Mouse (Mus musculus): ENCODE data around the gene Ccdc126. TPM values are rescaled to one million over a fixed set of nuclear protein-coding genes. Genes with fewer than 3 reads are reported as not detected.

Gene Ccdc126
- polyA plus RNA-seq, 1 experiment from 2014 or later = 11.9 TPM

GRCm38 (mm10) chr6:49367159-49368054 lies 48.3 kb downstream of the Ccdc126 start, which contains the start of gene Fam221a:
TSS of gene Fam221a (plus strand) at chr6:49367739.
- Histone ChIP-seq H3K27ac (ENCODE audit: low read depth, low read length) (peak within 1 kb of the TSS; percentile 8; the same call in 1 of the 2 replicates), H3K36me3 (ENCODE audit: control insufficient read depth, insufficient read depth, low read length) (no peaks in the 10 kb centered on the region), H3K4me1 (ENCODE audit: control insufficient read depth, insufficient read depth, low read length) (no peaks in the 10 kb centered on the region), H3K9ac (ENCODE audit: low read depth, low read length) (peak within 1 kb of the TSS; percentile 57), H3K27me3 (ENCODE audit: control insufficient read depth, insufficient read depth, low read length) (no peaks in the 10 kb centered on the region), H3K4me2 (replicated peaks; ENCODE audit: low read depth, low read length) (peak within 1 kb of the TSS; percentile 80), H3K9me3 (ENCODE audit: control insufficient read depth, low read length) (no peaks in the 10 kb centered on the region), H3K4me3 (ENCODE audit: low read length) (peak within 1 kb of the TSS; percentile 55)
- peak; percentile 98 for ATAC-seq (ENCODE audit: low FRiP score, low TSS enrichment)
- 5% methylated on average over 47 of the region's 49 CpGs for WGBS

- Histone ChIP-seq H3K4me1 (ENCODE audit: control insufficient read depth, insufficient read depth, low read length) (no peaks in the 10 kb centered on the region), H3K27me3 (ENCODE audit: control insufficient read depth, insufficient read depth, low read length) (no peaks in the 10 kb centered on the region), H3K9ac (ENCODE audit: low read depth, low read length) (peak overlapping the region; percentile 57; the same call in 1 of the 2 replicates), H3K4me2 (replicated peaks; ENCODE audit: low read depth, low read length) (peak overlapping the region; percentile 80), H3K27ac (ENCODE audit: low read depth, low read length) (no peak overlapping the region), H3K4me3 (ENCODE audit: low read length) (peak overlapping the region; percentile 55), H3K9me3 (ENCODE audit: control insufficient read depth, low read length) (no peaks in the 10 kb centered on the region), H3K36me3 (ENCODE audit: control insufficient read depth, insufficient read depth, low read length) (no peaks in the 10 kb centered on the region)
- ATAC-seq (ENCODE audit: low FRiP score, low TSS enrichment) = no peak
- WGBS = 40% methylated on average over 3 of the region's 3 CpGs
Measured at GRCm38 (mm10) chr6:49368212-49368611, 49.1 kb downstream of the Ccdc126 start.

DNA sequence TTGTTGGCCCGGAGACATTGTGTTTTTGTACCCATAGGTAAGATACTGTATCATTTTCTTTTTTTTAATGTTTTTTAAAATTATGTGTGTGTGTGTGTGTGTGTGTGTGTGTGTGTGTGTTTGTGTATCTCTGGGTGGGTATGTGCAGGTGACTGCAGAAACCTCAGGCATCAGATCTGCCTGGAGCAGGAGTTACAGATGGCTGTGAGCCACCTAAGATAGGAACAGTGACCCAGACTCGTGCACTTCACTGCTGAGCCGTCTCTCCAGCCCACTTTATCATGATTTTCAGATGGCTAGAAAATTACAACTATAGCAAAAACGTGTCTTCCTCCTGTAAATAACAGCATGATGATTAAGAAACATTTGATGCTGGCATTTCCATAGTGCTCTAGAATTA lies 53.6 kb downstream of the Ccdc126 start:
- 83% methylated on average over 4 of the region's 4 CpGs for WGBS
- Histone ChIP-seq H3K4me2 (replicated peaks; ENCODE audit: low read depth, low read length) (no peak overlapping the region), H3K9ac (ENCODE audit: low read depth, low read length) (no peak overlapping the region), H3K9me3 (ENCODE audit: control insufficient read depth, low read length) (no peaks in the 10 kb centered on the region), H3K36me3 (ENCODE audit: control insufficient read depth, insufficient read depth, low read length) (no peaks in the 10 kb centered on the region), H3K27ac (ENCODE audit: low read depth, low read length) (no peak overlapping the region), H3K4me1 (ENCODE audit: control insufficient read depth, insufficient read depth, low read length) (no peaks in the 10 kb centered on the region), H3K27me3 (ENCODE audit: control insufficient read depth, insufficient read depth, low read length) (no peaks in the 10 kb centered on the region), H3K4me3 (ENCODE audit: low read length) (no peak overlapping the region)
- ATAC-seq (ENCODE audit: low FRiP score, low TSS enrichment) = no peak

DNA sequence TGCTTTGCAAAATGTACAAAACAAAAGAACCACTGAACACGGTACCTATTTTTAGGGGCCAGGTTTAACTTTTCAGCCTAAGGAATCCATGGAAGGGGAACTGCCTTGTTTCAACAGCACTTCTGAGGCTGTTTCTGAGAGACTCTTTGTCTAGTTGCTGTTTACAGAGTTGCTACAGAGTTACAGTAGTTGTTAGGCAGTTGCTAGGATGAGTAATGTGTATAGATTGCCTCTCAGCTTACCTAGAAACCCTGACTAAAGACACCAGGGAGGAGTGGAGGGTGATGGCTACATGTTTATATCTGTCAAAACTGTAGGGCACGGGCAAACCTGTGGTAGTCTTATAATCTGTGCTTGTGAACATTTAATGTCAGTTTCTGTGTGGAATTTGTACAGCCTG lies 54.9 kb downstream of the Ccdc126 start:
- WGBS = 86% methylated on average over 2 of the region's 2 CpGs
- no peak for ATAC-seq (ENCODE audit: low FRiP score, low TSS enrichment)
- Histone ChIP-seq H3K4me2 (replicated peaks; ENCODE audit: low read depth, low read length) (no peak overlapping the region), H3K9me3 (ENCODE audit: control insufficient read depth, low read length) (no peaks in the 10 kb centered on the region), H3K27ac (ENCODE audit: low read depth, low read length) (no peak overlapping the region), H3K9ac (ENCODE audit: low read depth, low read length) (no peak overlapping the region), H3K4me1 (ENCODE audit: control insufficient read depth, insufficient read depth, low read length) (no peaks in the 10 kb centered on the region), H3K4me3 (ENCODE audit: low read length) (no peak overlapping the region), H3K36me3 (ENCODE audit: control insufficient read depth, insufficient read depth, low read length) (no peaks in the 10 kb centered on the region), H3K27me3 (ENCODE audit: control insufficient read depth, insufficient read depth, low read length) (no peaks in the 10 kb centered on the region)

- Histone ChIP-seq H3K36me3 (ENCODE audit: control insufficient read depth, insufficient read depth, low read length) (no peaks in the 10 kb centered on the region), H3K27me3 (ENCODE audit: control insufficient read depth, insufficient read depth, low read length) (no peaks in the 10 kb centered on the region), H3K4me2 (replicated peaks; ENCODE audit: low read depth, low read length) (no peak overlapping the region), H3K4me1 (ENCODE audit: control insufficient read depth, insufficient read depth, low read length) (no peaks in the 10 kb centered on the region), H3K4me3 (ENCODE audit: low read length) (no peak overlapping the region), H3K9ac (ENCODE audit: low read depth, low read length) (no peak overlapping the region), H3K27ac (ENCODE audit: low read depth, low read length) (no peak overlapping the region), H3K9me3 (ENCODE audit: control insufficient read depth, low read length) (no peaks in the 10 kb centered on the region)
- ATAC-seq (ENCODE audit: low FRiP score, low TSS enrichment) = no peak
- WGBS = 70% methylated on average over 12 of the region's 12 CpGs
Measured at GRCm38 (mm10) chr6:49378328-49378727, 59.3 kb downstream of the Ccdc126 start.

Other genes starting within 250 kb of the Ccdc126 start
- 75.1 and 84.5 TPM in 2 replicates for gene Malsu1, start 245.5 kb upstream of the Ccdc126 start, polyA plus RNA-seq (2014; fragmentation: Nextera tagmentation; extraction: Ambion mirVana)
- gene Igf2bp3, start 104.3 kb upstream of the Ccdc126 start, polyA plus RNA-seq (2014; fragmentation: Nextera tagmentation; extraction: Ambion mirVana) = 56.0 and 73.4 TPM in 2 replicates
- 60.1 and 136 TPM in 2 replicates for gene Tra2a, start 55.2 kb upstream of the Ccdc126 start, polyA plus RNA-seq (2014; fragmentation: Nextera tagmentation; extraction: Ambion mirVana)
- gene Fam221a, start 48.5 kb downstream of the Ccdc126 start, polyA plus RNA-seq (2014; fragmentation: Nextera tagmentation; extraction: Ambion mirVana) = 7.0 and 7.5 TPM in 2 replicates
- not detected in 2 replicates for gene Stk31, start 76.3 kb downstream of the Ccdc126 start, polyA plus RNA-seq (2014; fragmentation: Nextera tagmentation; extraction: Ambion mirVana)

All from kidney, embryonic 14.5 days (tissue).